Mouse (Mus musculus): ENCODE results near the gene BC049715.

DNA sequence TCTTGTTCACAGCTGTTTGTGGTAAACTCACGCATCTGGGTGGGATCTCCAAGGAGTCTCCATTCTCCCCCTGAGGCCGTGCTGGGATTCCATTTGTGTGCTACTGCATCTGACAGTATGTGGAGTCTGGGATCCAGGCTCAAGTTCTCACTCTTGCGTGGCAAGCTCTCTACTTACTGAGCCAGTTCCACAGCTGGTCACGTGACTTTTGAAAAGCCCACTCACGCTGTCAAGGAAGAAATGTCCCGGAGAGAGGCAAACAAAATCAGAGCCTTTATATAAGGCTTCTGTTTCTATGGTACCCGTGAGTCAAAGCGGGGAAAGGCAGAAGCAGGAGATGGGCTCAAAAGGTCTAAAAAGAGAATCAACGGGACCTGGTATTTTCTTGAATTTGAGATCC, 44.7 kb upstream of the BC049715 start:
- TF ChIP-seq CTCF (IDR thresholded peaks at IDR 0.05; ENCODE audit: extremely low read depth, insufficient read depth, low read length) (no peak), POLR2A (IDR thresholded peaks at IDR 0.05; ENCODE audit: extremely low read depth, insufficient read depth, low read length) (no peak)

Measured in cortical plate, adult 2 months (tissue).